In the genomic region with DNA sequence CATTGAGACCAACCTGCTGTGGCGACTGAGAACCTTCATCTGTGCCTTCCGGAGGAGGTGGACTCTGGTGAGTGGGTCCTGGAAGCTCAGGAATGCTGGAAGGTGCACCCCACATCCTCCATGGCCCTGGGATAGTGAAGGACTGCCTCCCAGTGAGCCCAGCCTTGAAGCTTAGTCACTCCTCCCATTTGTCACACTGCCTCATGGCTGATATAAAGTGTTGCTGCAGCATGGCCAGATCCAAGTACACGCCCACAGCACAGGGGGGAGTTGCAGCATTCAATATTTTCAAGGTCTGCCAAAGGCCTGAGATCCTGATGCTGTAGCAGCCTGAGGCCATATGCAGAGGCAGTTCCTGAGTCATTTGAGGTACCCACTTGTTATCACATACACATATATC, we compare ENCODE assay signal across 23 mouse cellular contexts. TPM values are rescaled to one million over a fixed set of nuclear protein-coding genes. Genes with fewer than 3 reads are reported as not detected.
DNase-seq lines count a peak whose midpoint lies in the region; ATAC-seq and TF ChIP-seq lines count a peak whose summit lies in the region.
"Had no signal": no experiment of that assay in that cellular context is flagged by ENCODE, and none has a peak within 500 bp of the region (broad histone marks: within the 10 kb centered on the region; RNA-seq: fewer than 3 reads in every experiment).

No protein-coding gene starts in this region.

- DNase-seq in right cerebral cortex, adult 18-20 months = peak; percentile 27
- DNase-seq in right cerebral cortex, postnatal 36 days (ENCODE audit: low spot score in 2 of 2) = no peak
- DNase-seq in adrenal gland, postnatal 14 days = peak; percentile 87
- peak; percentile 72 for DNase-seq in testis, postnatal 10 days (ENCODE audit: low spot score)
- no peak for DNase-seq in left cerebral cortex, postnatal 4 days
- DNase-seq in embryo, embryonic 10.5 days (ENCODE audit: low spot score) = no peak
- DNase-seq: cerebellum, adult 9-10 months; gastrocnemius, postnatal 25 days; heart, postnatal 36 days; kidney, adult 8-10 months; kidney, postnatal 36 days; right cerebral cortex, postnatal 25 days had no signal

- TF ChIP-seq CTCF in intestine, postnatal 0 days (IDR thresholded peaks at IDR 0.05; ENCODE audit: low read depth) = no peak

- 71% methylated on average over 3 of the region's 3 CpGs for WGBS in intestine, embryonic 15.5 days
- WGBS in intestine, postnatal 0 days = 74% methylated on average over 3 of the region's 3 CpGs

- no peaks in the 10 kb centered on the region for H3K27me3 ChIP-seq in intestine, embryonic 15.5 days (replicated peaks)
- H3K27me3 ChIP-seq in intestine, postnatal 0 days (replicated peaks; ENCODE audit: control insufficient read depth, insufficient read depth, low read length) = no peaks in the 10 kb centered on the region
- H3K27me3 ChIP-seq: hindbrain, embryonic 15.5 days; liver, embryonic 12.5 days; lung, embryonic 15.5 days; midbrain, embryonic 12.5 days; Patski had no signal

- no peak overlapping the region for H3K27ac ChIP-seq in intestine, embryonic 15.5 days
- H3K27ac ChIP-seq in intestine, postnatal 0 days (ENCODE audit: low read depth, low read length) = no peak overlapping the region
- H3K27ac ChIP-seq: heart, embryonic 10.5 days; hindbrain, embryonic 15.5 days; liver, embryonic 12.5 days; lung, embryonic 15.5 days; midbrain, embryonic 12.5 days had no signal

- no peak overlapping the region for H3K9ac ChIP-seq in intestine, embryonic 15.5 days
- H3K9ac ChIP-seq in intestine, postnatal 0 days (ENCODE audit: low read depth, low read length) = no peak overlapping the region
- H3K9ac ChIP-seq: hindbrain, embryonic 15.5 days; liver, embryonic 12.5 days; lung, embryonic 15.5 days; midbrain, embryonic 12.5 days had no signal

- H3K4me3 ChIP-seq in intestine, embryonic 15.5 days (replicated peaks) = no peak overlapping the region
- H3K4me3 ChIP-seq in intestine, postnatal 0 days (ENCODE audit: low read depth, low read length) = no peak overlapping the region
- H3K4me3 ChIP-seq: heart, embryonic 10.5 days; hindbrain, embryonic 15.5 days; liver, embryonic 12.5 days; lung, embryonic 15.5 days; midbrain, embryonic 12.5 days had no signal

- no peaks in the 10 kb centered on the region for H3K4me1 ChIP-seq in intestine, embryonic 15.5 days (replicated peaks)
- H3K4me1 ChIP-seq in intestine, postnatal 0 days (replicated peaks; ENCODE audit: control insufficient read depth, insufficient read depth, low read length) = no peaks in the 10 kb centered on the region
- H3K4me1 ChIP-seq: hindbrain, embryonic 15.5 days; liver, embryonic 12.5 days; lung, embryonic 15.5 days; midbrain, embryonic 12.5 days had no signal

- H3K36me3 ChIP-seq in intestine, embryonic 15.5 days = 0 out of 2 replicates have a peak, but pooled peaks cover 3% of the 10 kb centered on the region
- peaks cover 69% of the 10 kb centered on the region for H3K36me3 ChIP-seq in intestine, postnatal 0 days (ENCODE audit: control insufficient read depth, insufficient read depth)

- intact Hi-C loops in left cerebral cortex, postnatal 4 days (cut with DNase I) = no loop called here

- ATAC-seq in intestine, embryonic 15.5 days = peak; percentile 72
- no peak for ATAC-seq in intestine, postnatal 0 days
- ATAC-seq: liver, embryonic 12.5 days; Patski had no signal

- no peak overlapping the region for H3K4me2 ChIP-seq in intestine, embryonic 15.5 days (replicated peaks)
- H3K4me2 ChIP-seq in intestine, postnatal 0 days (replicated peaks; ENCODE audit: low read depth) = no peak overlapping the region
- H3K4me2 ChIP-seq: hindbrain, embryonic 15.5 days; liver, embryonic 12.5 days; lung, embryonic 15.5 days; midbrain, embryonic 12.5 days had no signal

- no peaks in the 10 kb centered on the region for H3K9me3 ChIP-seq in intestine, embryonic 15.5 days
- no peaks in the 10 kb centered on the region for H3K9me3 ChIP-seq in intestine, postnatal 0 days (ENCODE audit: control insufficient read depth)
- H3K9me3 ChIP-seq: heart, embryonic 10.5 days; hindbrain, embryonic 15.5 days; liver, embryonic 12.5 days; lung, embryonic 15.5 days; midbrain, embryonic 12.5 days had no signal

RNA-seq across cellular contexts. Expression of gene Rnps1, which starts 12.0 kb away (rescaled TPM):
- polyA plus RNA-seq in intestine, embryonic 15.5 days (2015; fragmentation: Nextera tagmentation; extraction: Ambion mirVana) = 250 and 257 TPM in 2 replicates
- 111 and 114 TPM in 2 replicates for polyA plus RNA-seq in intestine, postnatal 0 days (2015; fragmentation: Nextera tagmentation; extraction: Ambion mirVana)
- total RNA-seq in adrenal gland, postnatal 14 days (2021) = 78.8 and 84.9 TPM in 2 replicates
- 100 to 1,000 TPM; 204 to 208 TPM for total RNA-seq in left cerebral cortex, postnatal 4 days (2021)

RNA-seq across cellular contexts. Expression of gene Eci1, which starts 24.1 kb away (rescaled TPM):
- 122 and 137 TPM in 2 replicates for polyA plus RNA-seq in intestine, embryonic 15.5 days (2015; fragmentation: Nextera tagmentation; extraction: Ambion mirVana)
- polyA plus RNA-seq in intestine, postnatal 0 days (2015; fragmentation: Nextera tagmentation; extraction: Ambion mirVana) = 96.4 and 106 TPM in 2 replicates
- total RNA-seq in adrenal gland, postnatal 14 days (2021) = 505 and 573 TPM in 2 replicates
- 10 to 100 TPM in 1 of 2 experiments, 1 to 10 TPM in 1; 9.4 to 11.5 TPM for total RNA-seq in left cerebral cortex, postnatal 4 days (2021)

RNA-seq across cellular contexts. Expression of gene Dnase1l2, which starts 40.5 kb away (rescaled TPM):
- polyA plus RNA-seq in intestine, embryonic 15.5 days (2015; fragmentation: Nextera tagmentation; extraction: Ambion mirVana) = 1.4 and 2.1 TPM in 2 replicates
- polyA plus RNA-seq in intestine, postnatal 0 days (2015; fragmentation: Nextera tagmentation; extraction: Ambion mirVana) = 0.73 and 0.80 TPM in 2 replicates
- 1.8 and 2.5 TPM in 2 replicates for total RNA-seq in adrenal gland, postnatal 14 days (2021)
- total RNA-seq in left cerebral cortex, postnatal 4 days (2021) = 1 to 10 TPM; 7.1 to 8.5 TPM

RNA-seq across cellular contexts. Expression of gene Abca3, which starts 50.6 kb away (rescaled TPM):
- 10.1 and 11.1 TPM in 2 replicates for polyA plus RNA-seq in intestine, embryonic 15.5 days (2015; fragmentation: Nextera tagmentation; extraction: Ambion mirVana)
- 11.3 and 12.7 TPM in 2 replicates for polyA plus RNA-seq in intestine, postnatal 0 days (2015; fragmentation: Nextera tagmentation; extraction: Ambion mirVana)
- 24.4 and 25.2 TPM in 2 replicates for total RNA-seq in adrenal gland, postnatal 14 days (2021)
- 100 to 1,000 TPM; 109 to 114 TPM for total RNA-seq in left cerebral cortex, postnatal 4 days (2021)

RNA-seq across cellular contexts. Expression of gene Abca17, which starts 51.5 kb away (rescaled TPM):
- 0.06 TPM in 1 of 2 replicates, not detected in the other for polyA plus RNA-seq in intestine, embryonic 15.5 days (2015; fragmentation: Nextera tagmentation; extraction: Ambion mirVana)
- polyA plus RNA-seq in intestine, postnatal 0 days (2015; fragmentation: Nextera tagmentation; extraction: Ambion mirVana) = not detected in 2 replicates
- total RNA-seq in adrenal gland, postnatal 14 days (2021) = 0.11 TPM in 1 of 2 replicates, not detected in the other
- 1 to 10 TPM; 1.4 to 1.9 TPM for total RNA-seq in left cerebral cortex, postnatal 4 days (2021)
- total RNA-seq: gastrocnemius, postnatal 25 days had no signal
- polyA plus RNA-seq: C2C12; embryonic facial prominence, embryonic 14.5 days; forebrain, embryonic 11.5 days; heart, embryonic 10.5 days; liver, embryonic 12.5 days; midbrain, embryonic 12.5 days had no signal

Comparison
In these comparisons a context has a peak if more than half of its experiments do, and no peak if none do; other contexts are left out.
1. DNase-seq: peak in right cerebral cortex, adult 18-20 months (single experiment), adrenal gland, postnatal 14 days (single experiment) and testis, postnatal 10 days (single experiment); none in right cerebral cortex, postnatal 36 days (0 of 2), left cerebral cortex, postnatal 4 days (single experiment) and embryo, embryonic 10.5 days (single experiment).
2. RNA of gene Eci1, which starts 24.1 kb away (total RNA-seq): 505 to 573 TPM in adrenal gland, postnatal 14 days; 9.4 to 11.5 TPM in left cerebral cortex, postnatal 4 days; every median in the first group is over 10 times any median in the second.